Mouse (Mus musculus): ENCODE data around the gene Dnajc28. TPM values are rescaled to one million over a fixed set of nuclear protein-coding genes. Genes with fewer than 3 reads are reported as not detected.

Dnajc28 gene
- 0.61 and 1.0 TPM in 2 replicates for polyA plus RNA-seq (2012)

GRCm38 (mm10) chr16:91618511-91619501, at the start of gene Dnajc28:
Gene Dnajc28, minus strand, starts transcription at chr16:91619026.

GRCm38 (mm10) chr16:91647461-91648219, 28.8 kb upstream of the Dnajc28 start, which contains the start of gene Son:
Gene Son, plus strand, starts transcription at chr16:91647506.

GRCm38 (mm10) chr16:91646681-91647419, 28.0 kb upstream of the Dnajc28 start, which contains the start of gene Gart:
Gene Gart, minus strand, starts transcription at chr16:91646952.

GRCm38 (mm10) chr16:91597672-91598010, 21.2 kb downstream of the Dnajc28 start, which contains the start of gene Tmem50b:
Gene Tmem50b, minus strand, starts transcription at chr16:91597800.

Other genes with a start within 250 kb of the Dnajc28 start
- 68.8 and 86.3 TPM in 2 replicates for gene Ifnar2, start 246.2 kb downstream of the Dnajc28 start, polyA plus RNA-seq (2012)
- not detected in 2 replicates for gene Gm21970, start 227.3 kb downstream of the Dnajc28 start, polyA plus RNA-seq (2012)
- gene Il10rb, start 212.9 kb downstream of the Dnajc28 start, polyA plus RNA-seq (2012), result 8.7 and 10.8 TPM in 2 replicates
- gene Ifnar1, start 133.8 kb downstream of the Dnajc28 start, polyA plus RNA-seq (2012), result 10.3 and 12.5 TPM in 2 replicates
- 10.7 and 19.2 TPM in 2 replicates for gene Ifngr2, start 72.0 kb downstream of the Dnajc28 start, polyA plus RNA-seq (2012)
- gene Tmem50b, start 21.2 kb downstream of the Dnajc28 start, polyA plus RNA-seq (2012), result 5.0 and 7.3 TPM in 2 replicates
- 371 and 412 TPM in 2 replicates for gene Gart, start 27.9 kb upstream of the Dnajc28 start, polyA plus RNA-seq (2012)
- 39.5 and 60.5 TPM in 2 replicates for gene Son, start 28.5 kb upstream of the Dnajc28 start, polyA plus RNA-seq (2012)
- gene Donson, start 69.7 kb upstream of the Dnajc28 start, polyA plus RNA-seq (2012), result 13.2 and 14.2 TPM in 2 replicates
- gene Cryzl1, start 109.9 kb upstream of the Dnajc28 start, polyA plus RNA-seq (2012), result 3.3 and 4.7 TPM in 2 replicates
- gene Itsn1, start 110.3 kb upstream of the Dnajc28 start, polyA plus RNA-seq (2012), result 11.6 and 23.0 TPM in 2 replicates